27 mouse cellular contexts compared by ENCODE assay signal in the genomic region with DNA sequence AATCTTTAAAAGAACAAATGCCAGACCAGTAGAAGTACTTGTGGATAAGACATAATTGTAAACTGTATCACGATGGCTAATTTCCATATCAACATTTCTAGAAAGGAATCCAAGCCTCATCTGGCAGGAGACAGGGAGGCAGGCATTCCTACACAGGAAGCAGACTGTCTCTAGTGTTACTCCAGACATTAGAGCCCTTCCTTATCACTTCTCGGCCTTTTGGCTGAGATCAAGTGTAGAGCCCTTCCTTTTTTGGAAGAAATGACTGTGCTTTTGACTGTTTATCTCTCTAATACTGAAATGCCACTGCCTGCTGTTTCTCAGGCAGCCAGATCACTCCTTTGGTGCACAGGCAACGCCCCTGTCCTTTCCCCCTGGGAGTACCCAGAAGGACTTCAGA.
DNase-seq lines count a peak whose midpoint lies in the region; ATAC-seq and TF ChIP-seq lines count a peak whose summit lies in the region.
"Had no signal": no experiment of that assay in that cellular context is flagged by ENCODE, and none has a peak within 500 bp of the region (broad histone marks: within the 10 kb centered on the region; RNA-seq: fewer than 3 reads in every experiment).

No protein-coding gene starts in this region.

- no peak for TF ChIP-seq POLR2A in embryonic fibroblast, embryonic 13.5 days (IDR thresholded peaks at IDR 0.05; ENCODE audit: low read depth, low read length)

- no peak for DNase-seq in heart, adult 8-10 months (ENCODE audit: low spot score)
- DNase-seq in hindbrain, embryonic 10.5 days (ENCODE audit: low spot score) = peak; percentile 5
- DNase-seq: adrenal gland, postnatal 25 days; B cell, adult 2 months; cerebellum, adult 11-12 months; cerebellum, adult 9-11 months; gastrocnemius, postnatal 14 days; kidney, adult 9 months; kidney, postnatal 14 days; layer of hippocampus, adult 9-11 months; lung, postnatal 4 days; right cerebral cortex, postnatal 14 days; thymus, postnatal 4 days had no signal

- 0 out of 2 replicates have a peak overlapping the region, but pooled peaks have one; percentile 1 for H3K4me2 ChIP-seq in heart, embryonic 13.5 days
- no peak overlapping the region for H3K4me2 ChIP-seq in hindbrain, embryonic 12.5 days (replicated peaks)
- H3K4me2 ChIP-seq: embryonic facial prominence, embryonic 15.5 days; forebrain, embryonic 13.5 days; hindbrain, embryonic 13.5 days; liver, embryonic 11.5 days; midbrain, embryonic 15.5 days; neural tube, embryonic 15.5 days had no signal

- H3K9ac ChIP-seq in heart, embryonic 13.5 days = no peak overlapping the region
- no peak overlapping the region for H3K9ac ChIP-seq in hindbrain, embryonic 12.5 days
- H3K9ac ChIP-seq: embryonic facial prominence, embryonic 15.5 days; forebrain, embryonic 13.5 days; hindbrain, embryonic 13.5 days; midbrain, embryonic 15.5 days; neural tube, embryonic 15.5 days had no signal

- H3K4me3 ChIP-seq in heart, embryonic 13.5 days = no peak overlapping the region
- no peak overlapping the region for H3K4me3 ChIP-seq in hindbrain, embryonic 10.5 days
- H3K4me3 ChIP-seq in hindbrain, embryonic 12.5 days = no peak overlapping the region
- H3K4me3 ChIP-seq in embryonic fibroblast, embryonic 13.5 days (ENCODE audit: insufficient read depth, low read length) = no peak overlapping the region
- H3K4me3 ChIP-seq: embryonic facial prominence, embryonic 10.5 days; embryonic facial prominence, embryonic 15.5 days; forebrain, embryonic 13.5 days; hindbrain, embryonic 13.5 days; midbrain, embryonic 10.5 days; midbrain, embryonic 15.5 days; neural tube, embryonic 15.5 days had no signal

- H3K27me3 ChIP-seq in heart, embryonic 13.5 days (replicated peaks) = no peaks in the 10 kb centered on the region
- H3K27me3 ChIP-seq in hindbrain, embryonic 10.5 days (ENCODE audit: insufficient read depth, poor library complexity, severe bottlenecking) = no peaks in the 10 kb centered on the region
- no peaks in the 10 kb centered on the region for H3K27me3 ChIP-seq in hindbrain, embryonic 12.5 days
- H3K27me3 ChIP-seq: embryonic facial prominence, embryonic 15.5 days; forebrain, embryonic 13.5 days; hindbrain, embryonic 13.5 days; midbrain, embryonic 15.5 days; neural tube, embryonic 15.5 days had no signal

- no peaks in the 10 kb centered on the region for H3K9me3 ChIP-seq in heart, embryonic 13.5 days
- no peaks in the 10 kb centered on the region for H3K9me3 ChIP-seq in hindbrain, embryonic 10.5 days
- no peaks in the 10 kb centered on the region for H3K9me3 ChIP-seq in hindbrain, embryonic 12.5 days (replicated peaks)
- H3K9me3 ChIP-seq: embryonic facial prominence, embryonic 10.5 days; embryonic facial prominence, embryonic 15.5 days; forebrain, embryonic 13.5 days; hindbrain, embryonic 13.5 days; midbrain, embryonic 10.5 days; midbrain, embryonic 15.5 days; neural tube, embryonic 15.5 days had no signal

- peaks cover 33% of the 10 kb centered on the region for H3K4me1 ChIP-seq in heart, embryonic 13.5 days
- H3K4me1 ChIP-seq in hindbrain, embryonic 10.5 days (replicated peaks) = peaks cover 6% of the 10 kb centered on the region; the same call in 1 of the 2 replicates
- no peaks in the 10 kb centered on the region for H3K4me1 ChIP-seq in hindbrain, embryonic 12.5 days
- no peaks in the 10 kb centered on the region for H3K4me1 ChIP-seq in embryonic fibroblast, embryonic 13.5 days (ENCODE audit: control insufficient read depth, insufficient read depth, low read length)
- H3K4me1 ChIP-seq: embryonic facial prominence, embryonic 10.5 days; embryonic facial prominence, embryonic 15.5 days; forebrain, embryonic 13.5 days; hindbrain, embryonic 13.5 days; midbrain, embryonic 10.5 days; midbrain, embryonic 15.5 days; neural tube, embryonic 15.5 days had no signal

- ATAC-seq in heart, embryonic 13.5 days (ENCODE audit: extremely low read depth, insufficient number of reproducible peaks, low FRiP score, low TSS enrichment) = no peak; the same call in 1 of the 2 replicates
- no peak for ATAC-seq in hindbrain, embryonic 12.5 days (ENCODE audit: low FRiP score)
- ATAC-seq in common myeloid progenitor, adult 5-6 weeks (replicated peaks; ENCODE audit: low read depth, poor library complexity, severe bottlenecking) = peak; percentile 22; the same call in 1 of the 2 replicates
- ATAC-seq: forebrain, embryonic 13.5 days; intestine, embryonic 16.5 days; lung, postnatal 0 days; midbrain, embryonic 15.5 days had no signal

- WGBS in heart, embryonic 13.5 days = 2% methylated on average over 3 of the region's 3 CpGs
- whole genome bisulfite sequencing in hindbrain, embryonic 10.5 days = 58% methylated on average over 3 of the region's 3 CpGs
- 65% methylated on average over 3 of the region's 3 CpGs for WGBS in hindbrain, embryonic 12.5 days

- H3K27ac ChIP-seq in heart, embryonic 13.5 days (replicated peaks) = peak overlapping the region; percentile 79
- H3K27ac ChIP-seq in hindbrain, embryonic 10.5 days = no peak overlapping the region
- H3K27ac ChIP-seq in hindbrain, embryonic 12.5 days = no peak overlapping the region
- peak overlapping the region; percentile 16; the same call in 1 of the 2 replicates for H3K27ac ChIP-seq in embryonic fibroblast, embryonic 13.5 days (ENCODE audit: insufficient read depth, low read length)
- H3K27ac ChIP-seq: embryonic facial prominence, embryonic 10.5 days; embryonic facial prominence, embryonic 15.5 days; forebrain, embryonic 13.5 days; hindbrain, embryonic 13.5 days; midbrain, embryonic 10.5 days; midbrain, embryonic 15.5 days; neural tube, embryonic 15.5 days had no signal

- no peak for TF ChIP-seq CTCF in embryonic fibroblast, embryonic 13.5 days (IDR thresholded peaks at IDR 0.05; ENCODE audit: borderline replicate concordance, insufficient read depth, low read length)

- peaks cover 2% of the 10 kb centered on the region; the same call in 1 of the 2 replicates for H3K36me3 ChIP-seq in heart, embryonic 13.5 days
- H3K36me3 ChIP-seq in hindbrain, embryonic 10.5 days = no peaks in the 10 kb centered on the region
- no peaks in the 10 kb centered on the region for H3K36me3 ChIP-seq in hindbrain, embryonic 12.5 days
- H3K36me3 ChIP-seq: embryonic facial prominence, embryonic 10.5 days; embryonic facial prominence, embryonic 15.5 days; hindbrain, embryonic 13.5 days; midbrain, embryonic 10.5 days; midbrain, embryonic 15.5 days; neural tube, embryonic 15.5 days had no signal

Comparison
In these comparisons a context has a peak if more than half of its experiments do, and no peak if none do; other contexts are left out.
1. H3K27ac ChIP-seq: peak in heart, embryonic 13.5 days (single experiment) and embryonic fibroblast, embryonic 13.5 days (single experiment); none in hindbrain, embryonic 10.5 days (single experiment) and hindbrain, embryonic 12.5 days (single experiment).